Mouse (Mus musculus): ENCODE measurements at regions not wholly inside any gene's neighbourhood (a gene's known extent, or its start where the extent isn't known, plus 50 kb on each side); places are given as distances from the start of the nearest gene placed in this dataset.

DNA sequence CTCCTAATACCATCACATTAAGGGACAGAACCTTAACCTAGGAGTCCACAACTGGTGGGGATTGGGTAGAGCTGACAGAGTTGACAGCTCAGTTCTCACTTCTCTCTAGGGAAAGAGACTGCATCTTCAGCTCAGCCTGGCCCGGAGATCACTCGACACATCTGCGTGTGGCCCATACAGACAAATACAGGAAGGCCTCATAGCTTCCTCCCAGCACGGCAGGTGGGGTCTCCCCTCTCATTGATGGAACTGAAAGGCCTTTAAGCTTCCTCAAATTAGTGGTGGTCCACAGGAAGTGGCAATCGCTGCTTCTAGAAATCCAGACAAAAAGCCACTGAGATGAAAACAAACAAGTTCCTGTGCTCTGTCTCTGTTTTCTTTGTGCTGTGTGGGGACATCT, 83.4 kb upstream of the Cxcr4 start:
- DNase-seq (ENCODE audit: low spot score in 2 of 2), result peak in 1 of 2 experiments; percentile 57

DNA sequence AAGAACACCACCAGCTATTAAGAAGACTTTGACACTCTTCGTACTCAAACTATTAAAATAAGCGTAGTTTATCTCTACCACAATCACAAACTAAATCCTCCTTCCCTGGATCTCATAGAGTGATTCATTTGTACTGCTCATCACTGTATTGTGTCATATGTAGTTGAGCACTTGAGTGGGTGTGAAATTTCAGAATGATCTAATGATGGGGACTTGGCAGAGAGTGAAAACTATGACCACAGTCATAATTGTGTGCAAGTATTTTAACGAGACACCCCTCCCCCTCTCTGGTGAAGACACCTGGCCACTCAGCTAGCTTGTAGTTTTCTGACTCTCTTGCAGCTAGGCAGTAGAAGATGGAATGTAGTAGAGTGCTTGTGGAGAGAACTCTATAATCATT, 80.2 kb upstream of the Cxcr4 start:
- DNase-seq (ENCODE audit: low spot score in 2 of 2), result no peak

DNA sequence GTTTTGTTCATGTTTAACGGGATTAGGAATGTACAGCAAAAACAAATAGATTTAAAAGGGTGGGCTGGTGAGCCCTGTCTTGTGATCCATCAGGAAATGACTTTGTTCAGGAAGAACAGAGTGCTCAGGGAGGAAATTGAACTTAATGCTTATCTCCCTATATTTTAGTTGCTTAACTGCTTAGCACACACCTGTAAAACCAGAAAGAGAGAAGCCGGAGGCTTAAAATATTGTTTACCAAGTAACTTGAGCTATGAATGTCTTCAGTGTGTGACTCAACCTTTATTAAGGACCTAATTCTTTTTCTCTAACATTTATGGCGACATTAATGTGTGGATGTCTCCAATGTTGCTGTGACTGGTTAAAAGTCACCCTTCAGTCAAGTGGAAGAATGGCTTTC, 79.4 kb upstream of the Cxcr4 start:
- no peak for DNase-seq (ENCODE audit: low spot score in 2 of 2)

DNA sequence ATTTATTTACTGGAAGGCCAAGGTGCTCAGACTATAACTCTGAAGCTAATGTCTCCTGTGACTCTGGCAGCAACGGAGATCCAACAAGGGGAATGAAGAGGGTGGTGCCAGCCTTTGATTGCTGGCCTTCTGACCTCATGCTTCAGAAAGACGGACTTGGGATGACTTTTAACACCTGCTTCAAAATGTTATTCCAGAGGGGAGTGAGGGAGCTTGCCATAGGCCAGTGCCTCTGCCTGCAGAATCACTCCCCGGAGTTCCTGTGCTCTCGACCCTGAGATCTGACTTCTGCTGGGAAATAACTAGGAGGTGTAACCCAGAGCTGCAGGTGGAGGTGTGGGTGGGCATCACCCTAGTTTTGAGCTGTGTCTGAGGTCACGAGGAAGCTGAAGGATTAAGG, 78.9 kb upstream of the Cxcr4 start:
- no peak for DNase-seq (ENCODE audit: low spot score in 2 of 2)

DNA sequence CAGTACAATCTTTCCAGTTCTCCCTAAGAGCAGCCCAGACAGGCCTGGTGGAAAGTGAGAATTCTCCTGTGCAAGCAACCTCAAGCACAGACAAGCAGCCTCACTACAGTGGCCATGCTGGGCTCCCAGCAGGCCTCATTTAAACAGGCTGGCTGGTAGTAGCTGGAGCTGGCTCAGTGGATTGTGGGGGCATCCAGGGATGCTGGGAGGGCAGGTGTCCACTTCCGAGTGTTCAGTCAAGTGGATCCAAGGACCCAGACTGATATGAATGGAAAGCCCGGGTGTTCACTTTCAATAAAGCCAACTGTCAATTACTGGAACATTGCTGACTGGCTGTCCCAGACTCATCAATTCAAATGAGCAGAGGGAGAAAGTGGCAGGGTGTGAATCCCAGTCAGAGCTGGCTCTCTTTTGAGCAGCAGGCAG, 77.2 kb upstream of the Cxcr4 start:
- DNase-seq (ENCODE audit: low spot score in 2 of 2), result no peak

DNA sequence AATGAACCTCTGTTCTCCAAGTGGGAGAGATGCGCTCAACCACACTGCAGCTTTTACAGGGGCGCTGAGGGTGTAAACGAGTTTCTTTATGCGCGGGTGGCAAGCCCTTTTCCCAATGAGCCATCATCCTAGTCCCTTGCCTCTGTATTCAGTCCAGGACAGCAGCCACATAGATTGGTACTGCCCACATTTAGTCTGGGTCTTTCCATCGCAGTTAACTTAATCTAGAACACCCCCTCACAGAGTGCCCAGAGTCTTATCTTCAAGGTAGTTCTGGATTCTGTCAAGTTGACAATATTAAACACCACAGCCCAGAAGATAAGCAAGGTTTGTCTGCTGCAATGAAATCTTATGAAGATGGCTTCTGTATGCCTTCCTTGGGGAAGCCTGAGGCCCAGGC, 76.6 kb upstream of the Cxcr4 start:
- no peak for DNase-seq (ENCODE audit: low spot score in 2 of 2)

DNA sequence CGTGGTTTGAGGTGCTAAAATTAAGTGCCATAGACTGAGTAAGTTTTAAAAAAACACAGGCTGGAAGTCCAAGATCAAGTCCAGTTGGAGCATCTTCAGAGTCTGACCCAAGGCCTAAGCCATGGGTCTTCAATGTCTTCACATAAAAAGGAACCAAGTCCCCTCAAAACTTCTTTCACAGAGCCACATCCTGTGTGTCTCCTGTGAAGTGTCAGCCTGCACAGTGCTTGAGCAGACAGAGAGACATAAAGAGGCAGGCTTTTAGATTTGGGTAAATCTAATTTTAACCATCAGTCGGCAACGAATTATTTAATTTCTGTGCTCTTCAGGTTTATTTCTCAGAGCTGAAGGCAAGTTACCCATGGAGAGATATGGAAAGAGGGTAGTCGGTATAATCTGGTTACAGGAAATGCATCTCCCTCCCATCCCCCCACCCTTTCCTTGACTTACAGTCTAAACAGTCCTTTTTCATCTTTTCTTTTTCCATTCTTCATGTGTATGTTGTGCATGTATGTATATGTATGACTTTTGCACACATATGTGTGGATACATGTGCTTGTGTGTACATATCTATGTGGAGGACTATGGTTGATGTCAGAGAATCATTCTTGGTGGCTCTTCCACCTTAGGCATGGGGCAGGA, 75.1 kb upstream of the Cxcr4 start:
- no peak for DNase-seq (ENCODE audit: low spot score in 2 of 2)

DNA sequence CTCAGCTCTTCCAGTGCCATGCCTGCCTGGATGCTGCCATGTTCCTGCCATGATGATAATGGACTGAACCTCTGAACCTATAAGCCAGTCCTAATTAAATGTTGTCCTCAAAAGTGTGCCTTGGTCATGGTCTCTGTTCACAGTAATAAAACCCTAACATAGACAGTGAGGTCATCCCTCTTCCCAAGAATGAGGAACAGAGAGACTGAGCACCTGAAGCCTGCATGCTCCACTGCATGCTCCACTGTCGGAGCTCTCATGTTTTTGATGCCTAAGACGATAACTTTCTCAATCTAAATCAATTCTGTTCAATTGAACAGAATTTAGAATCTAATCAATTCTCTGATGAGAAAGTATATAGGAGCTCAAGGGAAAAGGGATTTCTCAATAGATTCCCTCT, 71.1 kb upstream of the Cxcr4 start:
- DNase-seq (ENCODE audit: low spot score in 2 of 2), result no peak

DNA sequence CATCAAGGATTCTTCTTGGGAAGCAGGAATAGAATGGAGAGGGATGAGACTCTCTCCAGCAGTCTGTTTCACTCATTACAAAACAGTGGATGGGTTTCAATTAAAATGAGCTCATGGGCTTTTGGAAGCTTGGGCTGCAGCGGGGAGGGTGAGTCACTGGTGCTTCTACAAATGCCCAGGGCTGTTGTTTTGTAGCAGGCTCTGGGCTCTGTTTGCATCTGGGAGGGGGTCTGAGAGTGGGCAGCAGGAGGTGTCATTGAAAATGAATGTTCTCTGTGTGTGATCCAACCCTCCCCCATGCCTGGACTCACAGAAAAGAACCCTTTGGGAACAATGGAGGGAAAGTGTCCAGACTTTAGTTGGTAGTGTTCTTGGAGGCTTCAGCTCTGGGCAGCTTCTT, 67.8 kb upstream of the Cxcr4 start:
- no peak for DNase-seq (ENCODE audit: low spot score in 2 of 2)

DNA sequence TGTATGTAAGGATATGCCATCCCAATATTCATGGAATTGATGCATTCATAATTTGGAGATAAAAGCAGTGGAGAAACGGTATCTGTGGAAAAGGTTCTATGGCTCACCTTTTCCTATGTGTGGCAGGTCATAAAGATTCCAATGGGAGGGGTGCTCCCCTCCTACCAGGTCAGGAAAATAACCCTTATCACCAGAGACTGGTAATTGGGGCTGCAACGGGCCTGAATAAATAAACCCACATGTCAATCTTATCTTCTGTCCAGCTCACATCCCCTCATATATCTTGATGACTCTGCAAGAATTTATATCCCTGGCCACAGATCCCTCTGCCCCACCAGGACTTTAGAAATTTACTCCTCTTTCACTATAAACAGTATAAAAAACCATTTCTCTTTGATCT, 66.7 kb upstream of the Cxcr4 start:
- DNase-seq (ENCODE audit: low spot score in 2 of 2), result no peak

DNA sequence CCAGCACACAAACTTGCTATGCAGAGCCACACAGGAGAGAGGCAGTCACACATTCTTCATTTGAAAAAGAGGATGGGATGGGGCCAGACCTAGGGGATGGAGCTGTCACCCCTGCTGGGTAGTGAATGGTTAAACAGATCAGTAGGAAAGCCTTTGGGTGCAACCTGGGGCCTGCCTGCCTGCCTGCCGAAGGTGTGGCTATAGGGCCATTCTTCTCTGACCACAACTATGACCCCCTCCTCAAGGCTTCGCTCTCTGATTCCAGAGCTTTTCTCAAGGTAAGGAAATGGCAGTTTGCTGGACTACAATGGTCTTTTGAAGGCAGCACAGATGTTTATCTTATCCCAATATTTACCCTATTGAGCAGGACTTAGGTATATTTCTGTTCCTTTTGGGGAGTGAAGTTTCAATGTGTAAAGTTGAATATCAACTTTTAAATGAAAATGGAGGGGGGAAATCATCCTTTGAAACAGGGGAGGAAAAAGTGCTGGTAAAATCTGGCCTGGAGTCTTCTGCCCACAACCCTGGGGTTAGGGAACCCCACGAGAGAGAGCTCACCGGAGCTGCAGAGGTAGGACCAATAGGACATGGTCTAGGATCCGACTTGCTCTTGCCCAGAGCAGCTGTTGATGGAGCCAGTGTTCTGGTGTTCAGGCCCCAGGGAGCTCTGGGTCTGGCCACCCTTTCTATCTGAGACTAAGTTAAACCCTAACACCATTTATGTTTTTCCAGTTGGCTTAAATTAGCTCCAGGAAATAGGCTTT, 62.2 kb upstream of the Cxcr4 start:
- no peak for DNase-seq (ENCODE audit: low spot score in 2 of 2)

DNA sequence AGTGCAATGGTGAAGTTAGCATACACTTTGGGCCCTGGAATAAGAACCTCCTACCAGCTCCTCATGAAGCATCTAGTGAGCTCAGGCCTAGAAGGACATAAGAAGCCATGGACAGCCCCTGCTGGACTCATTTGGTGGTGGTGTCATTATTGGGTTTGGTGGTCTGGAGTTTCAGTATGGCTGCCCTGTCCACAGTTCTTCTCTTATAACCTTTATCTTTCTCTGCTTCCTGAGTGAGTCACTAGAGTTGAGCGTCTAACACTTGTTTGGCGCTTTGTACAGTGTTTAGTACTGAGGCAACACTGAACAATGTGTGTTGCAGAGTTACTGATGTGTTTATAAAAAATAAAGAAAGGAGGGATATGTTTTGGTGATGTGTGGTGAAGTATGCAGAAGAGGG, 58.5 kb upstream of the Cxcr4 start:
- DNase-seq (ENCODE audit: low spot score in 2 of 2), result no peak

DNA sequence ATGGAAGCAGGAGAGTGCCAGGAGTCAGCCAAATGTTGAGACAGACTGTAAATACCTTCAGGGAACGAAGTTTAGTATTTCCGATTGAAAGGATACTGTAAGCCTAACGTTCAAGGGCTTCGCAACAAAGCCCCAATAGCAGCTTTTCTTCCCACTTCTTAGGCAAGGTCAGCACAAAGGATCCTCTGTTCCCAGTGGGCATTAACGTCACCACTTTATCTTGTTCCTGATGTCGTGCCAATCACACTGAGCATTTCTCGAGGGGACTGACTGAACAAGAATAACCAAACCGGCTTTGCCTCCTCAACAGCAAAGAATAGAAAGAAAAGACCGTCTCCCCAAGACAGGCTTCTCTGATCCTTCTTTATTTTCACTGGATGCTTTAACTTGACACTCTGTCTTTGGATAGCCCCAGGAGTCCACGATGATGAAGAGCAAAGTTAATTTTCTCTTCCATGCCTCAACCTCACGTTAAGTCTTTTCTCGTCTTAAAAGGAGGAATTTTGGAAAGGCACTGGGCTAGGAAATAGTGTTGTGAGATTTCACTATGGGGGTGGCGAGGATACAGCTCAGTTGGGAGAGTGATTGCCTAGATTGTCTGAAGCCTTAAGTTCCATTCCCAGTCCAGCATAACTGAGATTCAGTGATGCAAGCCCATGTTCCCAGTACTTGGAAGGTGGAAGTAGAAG, 57.5 kb upstream of the Cxcr4 start:
- DNase-seq (ENCODE audit: low spot score in 2 of 2), result no peak

DNA sequence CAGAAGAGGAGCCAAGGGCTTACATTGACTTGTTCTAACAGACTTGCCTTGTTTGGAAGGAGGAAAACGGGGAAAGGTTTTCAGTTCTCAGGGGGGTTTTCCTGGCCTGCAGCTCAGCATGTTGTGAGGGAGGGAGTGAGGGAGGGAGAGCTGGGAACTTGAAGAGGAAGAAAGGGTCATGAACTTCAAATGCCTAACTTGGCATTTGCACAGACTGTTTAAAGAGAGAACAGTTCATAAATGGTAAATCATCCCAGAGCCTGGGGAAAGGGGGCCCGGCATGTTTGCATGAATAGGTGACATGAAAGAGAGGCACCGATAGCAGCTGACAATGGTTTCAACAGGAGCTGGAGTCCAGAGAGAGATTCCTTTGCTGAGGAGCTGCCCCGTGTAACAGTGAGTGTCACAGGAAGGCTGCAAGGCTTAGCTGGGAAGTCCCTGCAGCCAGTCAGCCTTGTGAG, 51.3 kb upstream of the Cxcr4 start:
- no peak for DNase-seq (ENCODE audit: low spot score in 2 of 2)

DNA sequence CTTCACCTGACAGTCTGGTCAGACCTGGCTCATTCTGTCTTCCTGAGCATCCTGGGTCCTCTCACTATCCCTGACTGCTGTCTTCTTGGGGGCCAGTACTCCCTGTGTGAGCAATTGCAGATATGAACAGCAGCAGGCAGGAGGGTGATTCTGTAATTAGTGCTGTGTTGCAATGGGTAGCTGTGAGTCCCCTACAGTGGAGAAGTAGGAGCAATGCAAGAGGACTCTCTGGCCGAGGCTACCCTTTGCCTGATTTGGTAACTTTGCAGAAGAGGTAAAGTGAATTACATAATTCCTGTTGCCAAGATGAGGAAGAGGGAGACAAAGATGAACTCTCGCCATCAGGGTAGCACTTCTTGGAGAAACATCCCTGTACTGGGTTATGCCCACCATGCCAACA, 50.1 kb upstream of the Cxcr4 start:
- DNase-seq (ENCODE audit: low spot score in 2 of 2), result no peak
